Mouse (Mus musculus): ENCODE data around the gene Zmym2.

DNA sequence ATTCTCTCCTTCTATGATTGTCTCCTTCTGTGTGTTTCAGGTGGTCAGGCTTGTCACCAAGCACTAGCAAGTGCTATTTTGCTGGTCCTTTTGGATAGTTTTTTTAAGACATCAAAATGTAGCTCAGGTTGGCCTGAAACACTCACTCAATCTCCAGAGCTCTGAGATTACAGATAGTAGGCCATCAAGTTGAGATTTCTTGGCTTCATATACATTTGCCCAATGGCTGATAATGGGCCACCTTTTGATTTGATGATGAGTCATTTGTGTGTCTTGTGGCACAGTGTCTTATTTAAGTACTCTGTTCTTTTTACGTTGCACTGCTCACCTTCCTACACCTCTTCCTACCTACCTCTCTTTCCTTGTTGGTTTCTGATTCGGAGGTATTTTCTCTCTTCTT, 11.0 kb downstream of the Zmym2 start:
- TF ChIP-seq CTCF (IDR thresholded peaks at IDR 0.05; ENCODE audit: extremely low read depth, insufficient read length, insufficient replicate concordance, low read depth, low read length) = no peak
- TF ChIP-seq POLR2A (IDR thresholded peaks at IDR 0.05; ENCODE audit: low read depth, low read length) = no peak

All from small intestine, adult 2 months (tissue).